Mouse (Mus musculus): ENCODE results near the gene Tecrl. TPM values are rescaled to one million over a fixed set of nuclear protein-coding genes. Genes with fewer than 3 reads are reported as not detected.

The Tecrl gene
- 0.37 and 0.63 TPM in 2 replicates for polyA plus RNA-seq (2016; fragmentation: Nextera tagmentation; extraction: Ambion mirVana)

DNA sequence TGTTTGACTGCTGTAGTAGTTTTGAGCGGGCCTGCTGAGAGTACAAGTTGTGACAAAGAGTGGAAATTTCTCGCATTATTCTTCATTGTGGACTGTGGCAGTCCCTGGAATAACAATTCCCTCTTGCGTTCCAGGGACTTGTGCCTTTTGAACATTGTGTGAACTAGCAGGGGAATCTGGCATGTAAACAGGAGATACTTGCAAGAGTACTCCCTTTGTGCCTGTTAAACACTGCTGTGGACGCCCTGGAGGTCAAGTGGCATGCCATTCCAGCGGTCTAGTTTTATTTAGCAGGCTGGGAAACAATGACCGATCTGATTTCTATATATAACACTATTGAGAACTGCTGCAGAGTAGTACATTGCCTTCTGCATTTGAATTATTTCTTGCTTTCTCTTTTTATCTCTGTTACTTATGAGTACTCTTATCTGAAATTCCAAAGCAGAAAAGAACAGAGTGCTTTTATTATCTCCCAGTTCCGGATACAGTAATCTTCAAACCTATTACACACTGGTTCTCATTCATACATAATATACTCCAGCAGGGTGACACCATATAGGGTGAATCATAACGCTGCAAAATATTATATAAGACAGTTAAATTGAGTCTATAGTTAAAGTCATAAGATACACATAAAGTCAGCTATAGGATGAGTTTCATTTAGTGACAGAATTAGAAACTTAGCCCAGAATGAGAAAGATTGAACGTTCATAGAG is at the start of gene Tecrl:
TSS of gene Tecrl (minus strand) at position 350 of the 716 bp plus-strand sequence.
- Histone ChIP-seq H3K4me2 (replicated peaks) (no peak within 1 kb of the TSS), H3K27ac (no peak within 1 kb of the TSS), H3K36me3 (no peaks in the 10 kb centered on the region), H3K9me3 (no peaks in the 10 kb centered on the region), H3K4me1 (no peaks in the 10 kb centered on the region), H3K4me3 (no peak within 1 kb of the TSS), H3K27me3 (replicated peaks) (no peaks in the 10 kb centered on the region), H3K9ac (no peak within 1 kb of the TSS)
- 35% methylated on average over 9 of the region's 9 CpGs for WGBS
- no peak for ATAC-seq (ENCODE audit: low FRiP score, low read depth)

DNA sequence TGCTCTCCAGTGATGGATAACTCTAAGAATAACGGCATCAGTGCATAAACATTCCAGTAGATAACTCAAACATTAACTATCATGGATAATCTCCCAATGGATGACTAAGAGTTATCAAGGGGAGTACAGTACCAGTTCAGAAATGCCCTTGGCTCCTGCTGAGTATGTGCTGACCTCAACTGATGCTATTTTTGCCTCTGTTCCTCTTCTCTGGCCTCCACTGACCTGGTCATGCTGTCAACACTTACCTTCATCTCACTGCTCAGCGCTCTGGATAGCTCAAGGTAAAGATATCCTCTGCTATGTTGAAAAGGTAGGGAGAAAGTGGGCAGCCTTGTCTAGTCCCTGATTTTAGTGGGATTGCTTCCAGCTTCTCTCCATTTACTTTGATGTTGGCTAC is 30.0 kb upstream of the Tecrl start:
- Histone ChIP-seq H3K4me1 (no peaks in the 10 kb centered on the region), H3K27ac (no peak overlapping the region), H3K36me3 (no peaks in the 10 kb centered on the region), H3K27me3 (replicated peaks) (no peaks in the 10 kb centered on the region), H3K4me3 (no peak overlapping the region), H3K9ac (no peak overlapping the region), H3K4me2 (replicated peaks) (no peak overlapping the region), H3K9me3 (no peaks in the 10 kb centered on the region)
- ATAC-seq (ENCODE audit: low FRiP score, low read depth) = no peak
- 89% methylated on average over 2 of the region's 2 CpGs for WGBS

DNA sequence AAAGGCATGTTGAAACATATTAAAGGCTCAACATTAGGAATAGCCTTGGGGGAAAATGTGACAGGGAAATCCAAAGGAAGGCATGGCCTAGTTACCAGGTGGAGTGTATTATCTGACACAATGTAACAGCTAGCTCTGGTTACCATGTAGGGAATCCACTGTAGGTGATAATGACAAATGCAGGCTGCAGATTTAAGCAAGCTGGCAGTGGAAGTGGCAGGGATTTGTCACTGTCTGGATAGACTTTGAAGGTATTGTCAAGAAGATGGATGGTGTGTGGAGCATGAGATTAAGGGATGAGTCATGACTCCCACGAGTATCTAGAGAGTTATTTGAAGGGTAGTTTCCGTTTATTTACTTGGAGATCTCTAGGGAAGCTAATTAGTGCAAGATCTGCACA is 3.4 kb downstream of the Tecrl start:
- no peak overlapping the region for H3K4me3 ChIP-seq
- no peak overlapping the region for H3K27ac ChIP-seq
- H3K36me3 ChIP-seq = no peaks in the 10 kb centered on the region
- H3K9me3 ChIP-seq = no peaks in the 10 kb centered on the region
- H3K4me2 ChIP-seq (replicated peaks) = no peak overlapping the region
- 30% methylated on average over 2 of the region's 2 CpGs for WGBS
- no peaks in the 10 kb centered on the region for H3K27me3 ChIP-seq (replicated peaks)
- ATAC-seq (ENCODE audit: low FRiP score, low read depth) = no peak
- no peaks in the 10 kb centered on the region for H3K4me1 ChIP-seq
- H3K9ac ChIP-seq = no peak overlapping the region

DNA sequence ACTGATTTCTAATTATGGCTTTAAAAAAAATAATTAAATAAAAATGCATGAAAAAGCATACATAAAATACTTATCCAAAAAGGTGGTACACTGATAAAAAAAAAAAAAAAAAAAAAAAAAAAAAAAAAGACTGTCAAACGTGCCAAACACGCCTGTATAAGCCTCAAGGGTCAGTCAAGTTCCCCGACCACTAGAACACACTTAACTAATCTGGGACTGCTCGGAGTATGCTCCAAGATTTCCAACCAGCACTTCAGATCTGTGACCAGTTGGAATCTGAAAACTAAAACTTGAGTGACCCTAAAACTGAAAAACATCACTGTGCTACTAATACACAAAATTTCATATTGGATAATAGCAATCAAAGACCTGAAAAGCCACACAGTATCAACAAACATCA is 15.9 kb downstream of the Tecrl start:
- Histone ChIP-seq H3K9ac (no peak overlapping the region), H3K4me3 (no peak overlapping the region), H3K9me3 (no peaks in the 10 kb centered on the region), H3K27ac (no peak overlapping the region), H3K27me3 (replicated peaks) (no peaks in the 10 kb centered on the region), H3K4me2 (replicated peaks) (no peak overlapping the region), H3K36me3 (no peaks in the 10 kb centered on the region), H3K4me1 (no peaks in the 10 kb centered on the region)
- WGBS = 86% methylated on average over 4 of the region's 4 CpGs
- ATAC-seq (ENCODE audit: low FRiP score, low read depth) = no peak

DNA sequence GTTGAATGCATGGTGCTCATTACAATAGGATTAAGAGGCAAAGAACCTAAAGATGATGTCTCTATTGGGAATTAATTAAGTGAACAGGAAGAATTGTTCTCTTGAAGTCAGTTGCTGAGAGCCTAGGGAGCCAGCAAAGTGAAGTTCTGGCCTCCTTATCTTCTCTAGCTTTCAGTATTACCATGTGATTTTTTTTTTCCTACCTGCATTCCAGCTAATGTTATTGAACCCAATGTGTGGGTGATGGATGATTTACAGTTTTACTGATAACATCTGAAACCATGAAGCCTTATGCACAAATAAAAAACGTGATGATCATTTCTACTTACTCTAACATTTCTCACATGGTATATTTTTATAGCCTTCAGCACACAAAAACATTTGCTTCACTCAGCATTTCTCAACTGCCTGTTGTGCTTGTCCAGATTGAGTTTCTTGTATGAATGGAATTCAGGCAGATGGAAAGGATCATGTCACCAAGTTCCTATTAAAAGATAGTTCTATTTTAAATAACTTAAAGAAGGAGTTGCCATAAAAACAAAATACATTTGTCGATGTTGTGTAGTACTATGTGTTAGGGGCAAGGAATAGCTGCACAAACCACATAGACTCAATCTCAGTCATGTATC is 87.7 kb downstream of the Tecrl start:
- Histone ChIP-seq H3K9ac (no peak overlapping the region), H3K36me3 (no peaks in the 10 kb centered on the region), H3K4me3 (no peak overlapping the region), H3K27me3 (replicated peaks) (no peaks in the 10 kb centered on the region), H3K4me1 (no peaks in the 10 kb centered on the region), H3K4me2 (replicated peaks) (no peak overlapping the region), H3K27ac (no peak overlapping the region), H3K9me3 (no peaks in the 10 kb centered on the region)
- WGBS = 73% methylated on average over 2 of the region's 2 CpGs
- ATAC-seq (ENCODE audit: low FRiP score, low read depth) = no peak

DNA sequence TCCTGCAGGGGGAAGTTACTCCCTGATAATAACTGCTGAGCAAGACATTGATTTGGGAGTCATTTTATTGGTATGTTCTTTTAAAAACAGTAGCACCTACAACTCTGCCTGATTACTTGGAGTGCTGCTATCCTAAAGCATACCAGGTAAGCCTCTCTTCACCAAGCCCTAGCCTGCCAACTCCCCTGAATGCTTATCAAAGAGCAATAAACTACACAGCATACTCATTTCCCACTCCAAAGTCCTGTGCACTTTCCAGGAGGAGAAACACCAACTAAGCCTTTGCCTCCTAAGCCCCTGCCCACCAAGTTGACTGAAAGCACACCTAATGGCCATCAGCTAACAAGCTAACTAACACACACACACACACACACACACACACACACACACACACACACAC is 94.9 kb downstream of the Tecrl start:
- no peaks in the 10 kb centered on the region for H3K9me3 ChIP-seq
- H3K4me2 ChIP-seq (replicated peaks) = no peak overlapping the region
- H3K4me3 ChIP-seq = no peak overlapping the region
- no peak overlapping the region for H3K27ac ChIP-seq
- no peaks in the 10 kb centered on the region for H3K4me1 ChIP-seq
- H3K9ac ChIP-seq = no peak overlapping the region
- no peaks in the 10 kb centered on the region for H3K27me3 ChIP-seq (replicated peaks)
- H3K36me3 ChIP-seq = no peaks in the 10 kb centered on the region
- ATAC-seq (ENCODE audit: low FRiP score, low read depth) = no peak

DNA sequence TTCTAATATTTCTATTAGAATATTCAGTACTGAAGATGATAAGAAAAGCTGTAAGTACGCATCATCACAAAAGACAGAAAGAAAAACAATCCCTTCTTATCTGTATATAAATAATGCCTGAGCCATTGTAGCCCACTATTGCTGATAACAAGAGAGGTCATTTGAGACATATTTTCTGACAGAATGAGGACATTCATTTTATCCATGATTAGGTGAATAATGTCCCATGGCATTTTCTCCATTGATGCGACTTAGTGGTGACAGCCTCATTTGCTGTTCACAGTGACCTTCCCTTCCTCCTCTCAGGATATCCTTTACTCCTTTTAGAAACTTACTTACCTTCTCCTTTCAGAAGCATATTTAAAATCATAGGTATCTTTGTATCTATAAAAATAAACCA is 100.9 kb downstream of the Tecrl start:
- Histone ChIP-seq H3K27me3 (replicated peaks) (no peaks in the 10 kb centered on the region), H3K4me3 (no peak overlapping the region), H3K9ac (no peak overlapping the region), H3K4me2 (replicated peaks) (no peak overlapping the region), H3K4me1 (no peaks in the 10 kb centered on the region), H3K36me3 (no peaks in the 10 kb centered on the region), H3K9me3 (no peaks in the 10 kb centered on the region), H3K27ac (no peak overlapping the region)
- 88% methylated on average over 2 of the region's 2 CpGs for WGBS
- ATAC-seq (ENCODE audit: low FRiP score, low read depth) = no peak

DNA sequence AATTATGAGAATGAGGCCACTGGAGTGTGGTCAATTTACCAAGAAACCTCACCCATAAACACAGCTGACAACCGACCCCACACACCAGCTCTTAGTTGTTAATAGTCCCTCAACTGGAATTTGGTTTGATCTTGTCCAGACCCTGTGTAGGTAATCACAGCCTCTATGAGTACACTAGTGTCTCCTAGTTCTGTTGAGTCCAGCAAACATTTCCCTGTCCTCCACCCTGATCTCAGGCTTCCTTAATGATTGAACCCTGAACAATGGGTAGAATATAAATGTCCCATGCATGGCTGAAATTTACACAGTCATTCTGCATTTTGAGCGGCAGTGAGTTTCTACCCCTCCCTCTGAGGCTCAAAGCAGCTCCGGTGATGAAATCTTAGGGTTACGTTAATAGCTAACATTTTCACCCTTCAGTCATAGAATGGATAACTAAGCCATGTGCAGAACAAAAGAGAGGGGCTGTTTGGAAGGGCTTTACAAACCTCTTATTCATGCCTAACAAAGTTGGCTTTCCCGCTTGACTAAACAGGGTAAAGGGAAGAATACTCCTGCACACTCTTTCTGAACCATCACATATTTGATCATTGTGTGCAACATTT is 116.0 kb downstream of the Tecrl start:
- H3K9me3 ChIP-seq = no peaks in the 10 kb centered on the region
- no peak overlapping the region for H3K9ac ChIP-seq
- no peaks in the 10 kb centered on the region for H3K27me3 ChIP-seq (replicated peaks)
- H3K4me1 ChIP-seq = no peaks in the 10 kb centered on the region
- H3K4me3 ChIP-seq = no peak overlapping the region
- whole genome bisulfite sequencing = 31% methylated on average over 5 of the region's 5 CpGs
- H3K36me3 ChIP-seq = no peaks in the 10 kb centered on the region
- H3K4me2 ChIP-seq (replicated peaks) = no peak overlapping the region
- H3K27ac ChIP-seq = no peak overlapping the region
- ATAC-seq (ENCODE audit: low FRiP score, low read depth) = no peak
